Mouse (Mus musculus): ENCODE data around the gene Clp1. TPM values are rescaled to one million over a fixed set of nuclear protein-coding genes. Genes with fewer than 3 reads are reported as not detected.
A peak's percentile ranks its signal among the peaks of the same experiment; 100 is the strongest.

Gene Clp1
- polyA plus RNA-seq, 1 experiment from 2014 or later: 35.9 TPM

DNA sequence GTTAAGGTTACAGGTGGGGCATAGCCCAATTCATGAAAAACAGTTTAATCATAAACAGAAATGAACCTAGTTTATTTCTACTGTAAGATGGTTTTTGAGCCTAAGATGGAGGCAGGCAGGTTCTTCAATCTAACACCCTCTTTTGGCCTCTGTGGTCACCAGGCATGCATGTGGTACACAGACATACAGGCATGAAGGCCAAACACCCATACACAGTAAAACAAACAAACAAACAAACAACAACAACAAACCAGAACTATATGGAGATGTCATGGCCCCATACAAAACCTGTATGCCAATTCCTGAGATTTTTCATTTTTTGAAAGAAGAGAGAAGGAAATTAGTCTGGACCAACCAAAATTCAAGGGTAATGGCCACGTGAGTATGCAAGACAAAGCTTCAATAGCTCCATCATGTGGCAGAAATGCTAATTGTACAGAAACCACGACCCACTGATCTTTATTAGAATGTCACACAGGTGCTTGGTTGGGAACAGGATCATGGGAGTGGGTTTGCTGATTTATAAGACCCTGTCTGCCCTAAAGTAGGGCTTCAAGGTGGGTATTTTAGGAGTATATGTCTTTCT lies 31.5 kb upstream of the Clp1 start:
- WGBS: 0% methylated on average over 2 of the region's 2 CpGs
- H3K27me3 ChIP-seq: no peaks in the 10 kb centered on the region
- H3K9me3 ChIP-seq (replicated peaks): no peaks in the 10 kb centered on the region
- H3K4me3 ChIP-seq: no peak overlapping the region
- H3K9ac ChIP-seq: no peak overlapping the region
- no peak overlapping the region for H3K4me2 ChIP-seq
- H3K4me1 ChIP-seq: no peaks in the 10 kb centered on the region
- no peak overlapping the region for H3K27ac ChIP-seq
- ATAC-seq: peak; percentile 78
- no peaks in the 10 kb centered on the region for H3K36me3 ChIP-seq (ENCODE audit: poor library complexity, severe bottlenecking)

DNA sequence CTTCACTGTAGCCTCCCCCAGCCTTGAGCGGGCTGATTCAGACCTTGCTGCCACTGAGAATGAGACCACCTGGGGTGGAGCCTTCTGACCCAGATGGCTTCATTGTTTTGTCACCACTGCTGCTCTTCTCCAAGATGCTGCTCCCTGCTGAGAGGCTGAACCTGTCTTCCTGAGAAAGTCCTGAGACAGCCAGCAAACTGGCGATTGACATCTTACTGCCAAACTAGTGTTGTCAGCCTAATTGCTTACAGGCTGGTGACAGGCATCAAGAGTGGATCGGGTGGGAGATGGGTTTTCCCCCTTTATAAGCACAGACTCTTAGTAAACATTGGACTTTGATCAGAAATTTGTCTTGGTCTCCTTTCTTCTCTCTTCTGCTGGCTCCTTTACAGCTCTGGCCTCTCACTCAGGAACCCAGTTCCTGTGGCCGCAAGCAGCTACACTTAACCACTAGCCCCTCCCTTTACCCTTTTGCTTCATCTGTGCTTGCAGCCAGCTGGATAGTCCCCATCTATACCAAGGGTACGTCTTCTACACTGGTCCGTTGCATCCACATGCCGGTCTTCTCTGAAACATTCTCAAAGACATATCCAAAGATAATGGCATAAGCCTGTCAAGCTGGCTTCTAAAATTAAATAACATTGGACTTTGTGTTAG lies 30.0 kb upstream of the Clp1 start:
- Histone ChIP-seq H3K9ac (no peak overlapping the region), H3K27ac (no peak overlapping the region), H3K36me3 (ENCODE audit: poor library complexity, severe bottlenecking) (no peaks in the 10 kb centered on the region), H3K9me3 (replicated peaks) (no peaks in the 10 kb centered on the region), H3K4me2 (no peak overlapping the region), H3K27me3 (no peaks in the 10 kb centered on the region), H3K4me1 (no peaks in the 10 kb centered on the region), H3K4me3 (no peak overlapping the region)
- 59% methylated on average over 7 of the region's 7 CpGs for WGBS
- ATAC-seq: no peak

DNA sequence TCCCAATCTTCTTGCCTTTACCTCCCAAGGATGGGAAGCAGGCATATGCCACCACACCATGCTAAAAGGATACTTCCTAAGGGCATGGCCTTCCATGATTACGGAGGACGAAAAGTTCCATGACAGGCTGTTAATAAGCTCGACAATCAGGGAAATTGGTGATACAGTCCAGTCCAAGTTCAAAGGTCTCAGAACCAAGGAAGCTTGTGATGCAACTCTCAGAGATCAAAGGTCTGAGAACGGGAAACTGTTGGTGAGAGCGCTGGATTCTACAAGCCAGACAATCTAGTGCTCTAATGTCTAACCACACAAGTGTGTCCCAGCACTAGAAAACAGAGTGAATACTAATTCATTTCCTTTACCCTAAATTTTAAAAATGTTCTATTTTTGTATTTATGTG lies 29.1 kb upstream of the Clp1 start:
- Histone ChIP-seq H3K9ac (no peak overlapping the region), H3K36me3 (ENCODE audit: poor library complexity, severe bottlenecking) (no peaks in the 10 kb centered on the region), H3K9me3 (replicated peaks) (no peaks in the 10 kb centered on the region), H3K4me3 (no peak overlapping the region), H3K27me3 (no peaks in the 10 kb centered on the region), H3K27ac (no peak overlapping the region), H3K4me2 (no peak overlapping the region), H3K4me1 (no peaks in the 10 kb centered on the region)
- WGBS: 84% methylated on average over 5 of the region's 5 CpGs
- no peak for ATAC-seq

DNA sequence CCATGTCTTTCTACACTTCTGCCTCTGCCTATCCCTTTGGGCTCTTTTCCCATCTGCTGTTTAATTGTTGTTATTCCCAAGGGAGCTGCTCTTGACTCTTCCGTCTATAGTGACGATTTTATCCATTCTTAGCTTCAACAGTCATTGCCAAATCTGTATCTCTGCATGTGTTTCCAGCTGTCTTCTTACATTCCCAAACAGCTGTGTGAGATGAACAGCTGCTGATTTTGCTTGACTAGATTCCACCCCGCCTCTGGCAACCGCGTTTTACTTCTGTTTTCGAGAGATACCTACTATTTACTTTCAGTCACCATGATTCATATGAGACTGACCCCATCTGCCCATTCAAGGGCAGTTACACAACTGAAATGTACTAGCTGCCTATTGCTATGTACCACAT lies 23.0 kb upstream of the Clp1 start:
- H3K4me2 ChIP-seq: no peak overlapping the region
- no peaks in the 10 kb centered on the region for H3K4me1 ChIP-seq
- H3K27me3 ChIP-seq: no peaks in the 10 kb centered on the region
- ATAC-seq: no peak
- no peak overlapping the region for H3K27ac ChIP-seq
- H3K9ac ChIP-seq: no peak overlapping the region
- no peak overlapping the region for H3K4me3 ChIP-seq
- no peaks in the 10 kb centered on the region for H3K36me3 ChIP-seq (ENCODE audit: poor library complexity, severe bottlenecking)
- no peaks in the 10 kb centered on the region for H3K9me3 ChIP-seq (replicated peaks)
- 86% methylated on average over 6 of the region's 6 CpGs for WGBS

DNA sequence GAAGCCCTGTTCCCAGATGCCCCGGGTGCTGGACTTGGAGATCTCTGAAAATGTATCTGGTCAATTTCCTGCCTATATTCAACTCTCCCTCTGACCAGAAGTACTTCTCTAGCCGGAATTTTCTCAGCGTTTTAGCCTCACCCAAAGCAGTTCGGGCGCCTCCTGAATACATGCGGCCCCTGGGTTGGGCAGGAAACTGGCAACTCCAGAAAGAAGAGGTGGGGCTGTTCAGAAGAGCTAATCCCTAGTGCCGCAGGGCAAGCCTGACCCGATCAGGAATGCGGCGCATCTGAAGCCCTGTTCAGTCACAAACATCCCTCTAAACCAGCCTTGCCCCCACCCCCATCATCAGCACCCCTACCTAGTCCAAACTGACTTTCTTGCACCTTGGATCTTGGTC lies 17.0 kb upstream of the Clp1 start:
- Histone ChIP-seq H3K27ac (peak overlapping the region; percentile 99), H3K27me3 (no peaks in the 10 kb centered on the region), H3K9me3 (replicated peaks) (no peaks in the 10 kb centered on the region), H3K4me1 (peaks cover 40% of the 10 kb centered on the region), H3K9ac (peak overlapping the region; percentile 99), H3K4me2 (peak overlapping the region; percentile 85), H3K4me3 (peak overlapping the region; percentile 93), H3K36me3 (ENCODE audit: poor library complexity, severe bottlenecking) (peaks cover 7% of the 10 kb centered on the region; the same call in 1 of the 2 replicates)
- 1% methylated on average over 10 of the region's 10 CpGs for WGBS
- peak; percentile 37 for ATAC-seq

DNA sequence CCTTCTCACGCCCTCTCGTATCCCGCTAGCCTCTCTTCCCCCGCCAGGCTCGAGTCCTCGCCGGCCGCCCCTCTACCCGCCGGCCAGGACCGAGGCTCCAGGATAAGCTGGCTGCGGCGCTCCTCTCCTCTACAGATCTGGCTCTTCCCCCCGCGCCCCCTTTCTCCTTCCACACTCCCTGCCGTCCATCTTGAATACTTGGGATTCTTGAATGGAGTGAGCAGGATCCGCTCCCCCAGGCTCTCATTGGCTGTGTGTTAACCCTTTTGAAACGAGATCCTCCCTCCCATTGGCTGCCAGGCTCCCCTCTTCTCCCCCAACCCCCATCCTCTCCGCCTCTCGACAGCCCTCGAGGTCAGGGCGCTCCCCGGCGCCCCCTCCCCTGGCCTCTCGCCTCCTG lies 16.4 kb upstream of the Clp1 start, which contains the start of gene Gm19426:
Gene Gm19426 (minus strand): TSS at position 95 of the 400 bp plus-strand sequence.
- peak within 1 kb of the TSS; percentile 99 for H3K27ac ChIP-seq
- peak within 1 kb of the TSS; percentile 99 for H3K9ac ChIP-seq

DNA sequence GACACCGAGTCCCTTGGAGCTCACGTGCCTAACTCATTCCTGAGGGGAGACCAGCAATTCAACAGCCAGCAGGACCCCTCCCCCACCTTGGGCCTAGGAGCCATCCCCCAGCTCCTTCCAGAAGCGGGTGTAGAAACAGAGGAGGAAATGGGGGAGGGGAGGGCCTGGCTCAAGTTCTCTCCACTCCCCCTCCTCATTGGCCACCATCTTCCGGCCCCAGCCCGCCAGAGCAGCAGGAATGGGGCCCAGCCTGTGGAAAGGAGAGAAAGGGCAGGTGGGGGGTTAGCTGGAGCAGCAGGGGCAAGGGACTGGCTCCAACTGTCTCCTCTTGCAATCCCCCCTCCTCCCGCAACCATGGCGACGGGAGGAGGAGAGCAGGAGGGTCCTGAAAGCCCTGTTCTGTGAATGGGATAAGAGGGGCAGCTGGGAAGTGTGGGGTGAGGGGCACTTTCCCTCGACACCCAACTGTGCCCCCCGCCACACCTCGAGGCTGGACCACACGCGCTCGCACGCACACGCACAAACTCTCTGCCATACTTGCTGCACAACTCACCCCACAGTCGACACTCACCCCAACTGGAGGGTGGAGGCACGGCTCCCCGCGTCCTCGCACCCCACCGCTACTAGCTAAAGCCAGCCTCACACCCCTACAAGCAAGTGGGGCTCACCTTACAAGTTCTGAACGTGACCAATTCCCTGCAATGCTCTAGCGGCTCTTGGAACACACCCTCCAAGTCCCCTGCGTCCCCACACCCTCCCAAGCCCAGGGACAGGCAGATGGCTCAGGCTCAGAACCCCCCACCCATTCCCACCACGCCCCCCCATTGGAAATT lies 15.5 kb upstream of the Clp1 start:
- peaks cover 54% of the 10 kb centered on the region for H3K4me1 ChIP-seq
- peak; percentile 73 for ATAC-seq
- H3K27ac ChIP-seq: peak overlapping the region; percentile 99
- H3K4me3 ChIP-seq: peak overlapping the region; percentile 93
- H3K4me2 ChIP-seq: peak overlapping the region; percentile 85
- H3K27me3 ChIP-seq: no peaks in the 10 kb centered on the region
- H3K9me3 ChIP-seq (replicated peaks): no peaks in the 10 kb centered on the region
- WGBS: under 1% methylated on average over 25 of the region's 26 CpGs
- H3K36me3 ChIP-seq (ENCODE audit: poor library complexity, severe bottlenecking): peaks cover 7% of the 10 kb centered on the region; the same call in 1 of the 2 replicates
- peak overlapping the region; percentile 99 for H3K9ac ChIP-seq

More for the DNA sequence above, 16.4 kb upstream of the Clp1 start, which contains the start of gene Gm19426:
- Histone ChIP-seq H3K4me2 (peak within 1 kb of the TSS; percentile 85), H3K27me3 (no peaks in the 10 kb centered on the region), H3K4me3 (peak within 1 kb of the TSS; percentile 93), H3K36me3 (ENCODE audit: poor library complexity, severe bottlenecking) (peaks cover 7% of the 10 kb centered on the region; the same call in 1 of the 2 replicates), H3K9me3 (replicated peaks) (no peaks in the 10 kb centered on the region), H3K4me1 (peaks cover 45% of the 10 kb centered on the region)
- peak; percentile 91 for ATAC-seq
- under 1% methylated on average over 25 of the region's 25 CpGs for WGBS

DNA sequence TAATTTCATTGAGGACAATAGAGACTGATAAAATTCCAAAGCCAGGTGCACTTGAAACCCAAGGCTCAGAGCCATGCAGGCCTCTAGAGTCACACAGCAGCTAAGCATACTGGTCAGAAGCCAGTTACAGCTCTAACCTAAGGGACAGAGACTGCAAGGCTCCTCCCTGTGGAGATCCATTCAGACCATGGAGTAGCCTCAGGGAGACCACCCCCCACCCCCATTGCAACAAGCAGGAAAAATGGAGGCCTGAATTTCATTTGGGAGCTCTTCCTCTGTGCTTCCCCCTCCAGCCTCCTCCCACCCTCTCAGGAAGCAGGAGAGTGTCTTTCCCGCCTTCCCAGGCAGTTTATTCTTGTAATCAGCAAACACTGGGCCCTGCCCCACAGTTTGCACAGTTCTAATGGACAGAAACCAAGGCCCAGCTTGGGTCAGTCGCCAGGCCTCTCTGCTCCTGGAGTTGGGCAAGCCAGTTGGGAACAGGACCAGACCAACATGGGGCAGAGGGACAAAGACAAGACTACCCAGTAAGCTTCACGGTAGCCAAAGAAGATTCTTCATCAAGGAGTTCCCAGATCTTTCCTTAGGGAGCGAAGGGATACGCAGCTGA lies 14.8 kb upstream of the Clp1 start:
- peak overlapping the region; percentile 93 for H3K4me3 ChIP-seq
- H3K4me2 ChIP-seq: peak overlapping the region; percentile 85
- peak overlapping the region; percentile 99 for H3K27ac ChIP-seq
- 0% methylated on average over 5 of the region's 5 CpGs for WGBS
- H3K9ac ChIP-seq: peak overlapping the region; percentile 99
- H3K27me3 ChIP-seq: no peaks in the 10 kb centered on the region
- H3K9me3 ChIP-seq (replicated peaks): no peaks in the 10 kb centered on the region
- peaks cover 7% of the 10 kb centered on the region; the same call in 1 of the 2 replicates for H3K36me3 ChIP-seq (ENCODE audit: poor library complexity, severe bottlenecking)
- ATAC-seq: no peak
- H3K4me1 ChIP-seq: peaks cover 61% of the 10 kb centered on the region

DNA sequence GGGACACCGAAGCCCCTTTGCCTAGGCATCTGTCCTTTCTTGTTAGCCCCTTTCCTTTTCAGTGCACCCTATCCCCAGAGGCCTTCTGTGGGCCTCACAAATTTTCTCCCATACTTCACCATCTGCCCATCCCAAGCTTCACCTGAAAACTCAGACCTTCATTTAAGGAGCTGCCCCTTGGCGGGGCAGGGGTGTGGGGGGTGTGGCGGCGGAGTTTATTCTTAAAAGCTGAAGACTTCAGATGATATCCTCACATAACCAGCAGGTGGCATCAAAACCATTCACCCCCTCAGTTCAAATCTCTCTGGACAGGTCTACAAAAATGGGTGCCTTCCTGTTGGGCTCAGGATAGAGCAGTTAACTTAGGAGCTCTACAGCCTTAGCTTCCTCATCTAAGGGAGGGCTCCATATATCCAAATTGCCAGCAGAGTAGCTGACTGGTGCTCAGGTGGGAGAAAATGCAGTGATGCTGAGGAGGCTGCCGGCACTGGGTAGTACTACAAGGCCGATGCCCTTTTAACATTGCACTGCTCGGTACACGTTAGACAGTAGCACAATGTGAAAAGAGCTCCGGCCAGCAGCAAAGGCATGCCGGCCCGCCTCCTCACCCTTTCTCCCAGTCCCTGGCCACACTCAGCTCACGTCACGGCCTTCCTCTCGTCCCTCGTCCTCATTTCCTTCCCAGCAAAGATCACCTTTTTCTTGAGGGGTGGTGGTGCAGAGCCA lies 13.6 kb upstream of the Clp1 start:
- H3K9me3 ChIP-seq (replicated peaks): no peaks in the 10 kb centered on the region
- peak overlapping the region; percentile 99 for H3K9ac ChIP-seq
- 65% methylated on average over 15 of the region's 15 CpGs for WGBS
- peaks cover 72% of the 10 kb centered on the region for H3K4me1 ChIP-seq
- no peak for ATAC-seq
- H3K4me2 ChIP-seq: peak overlapping the region; percentile 85
- peaks cover 7% of the 10 kb centered on the region; the same call in 1 of the 2 replicates for H3K36me3 ChIP-seq (ENCODE audit: poor library complexity, severe bottlenecking)
- peak overlapping the region; percentile 93 for H3K4me3 ChIP-seq
- H3K27ac ChIP-seq: peak overlapping the region; percentile 55
- H3K27me3 ChIP-seq: no peaks in the 10 kb centered on the region

DNA sequence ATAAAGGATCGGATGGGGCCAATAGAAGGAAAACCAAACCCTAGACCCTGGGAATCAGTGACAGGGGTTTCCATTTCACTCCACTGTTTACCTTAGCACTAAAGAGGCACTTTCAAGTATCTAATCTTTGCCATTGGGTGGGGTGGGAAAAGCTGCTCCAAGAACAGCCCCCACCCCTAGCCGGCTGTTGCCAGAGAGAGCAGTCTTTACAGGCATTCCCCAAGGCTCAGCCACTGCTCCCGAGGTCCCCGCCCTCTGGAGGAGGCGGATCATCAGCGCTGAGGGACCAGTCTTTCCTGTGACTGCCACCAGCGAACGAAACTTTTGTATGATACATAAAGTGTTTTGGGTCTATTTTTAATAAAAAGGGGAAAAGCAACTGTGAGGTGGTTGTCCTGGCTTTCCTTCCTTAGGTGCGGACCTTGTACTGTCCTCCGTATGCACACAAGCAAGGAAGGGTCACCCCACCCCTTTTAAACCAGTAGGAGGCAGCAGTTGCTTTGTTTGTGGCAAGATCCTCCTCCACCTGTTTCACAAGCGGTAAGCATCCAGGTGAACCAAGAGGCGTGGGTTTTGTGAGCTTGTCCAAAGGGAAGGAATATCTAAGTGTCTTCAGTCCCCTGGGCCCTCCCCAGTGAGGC lies 11.2 kb upstream of the Clp1 start:
- Histone ChIP-seq H3K9me3 (replicated peaks) (no peaks in the 10 kb centered on the region), H3K4me3 (0 out of 2 replicates have a peak overlapping the region, but pooled peaks have one; percentile 6), H3K27ac (peak overlapping the region; percentile 52), H3K36me3 (ENCODE audit: poor library complexity, severe bottlenecking) (peaks cover 7% of the 10 kb centered on the region; the same call in 1 of the 2 replicates), H3K4me2 (peak overlapping the region; percentile 78), H3K9ac (peak overlapping the region; percentile 31; the same call in 1 of the 2 replicates), H3K27me3 (no peaks in the 10 kb centered on the region), H3K4me1 (peaks cover 85% of the 10 kb centered on the region)
- no peak for ATAC-seq
- WGBS: 1% methylated on average over 12 of the region's 12 CpGs

All from forebrain, embryonic 13.5 days (tissue).